Mouse (Mus musculus): ENCODE results near the gene Aebp2. TPM values are rescaled to one million over a fixed set of nuclear protein-coding genes. Genes with fewer than 3 reads are reported as not detected.
A peak's percentile ranks its signal among the peaks of the same experiment; 100 is the strongest.
"Not testable (repeated sequence)": the region's sequence is repeated elsewhere in the genome, so short reads cannot be mapped to it uniquely, and the experiment has no call there.

The Aebp2 gene
- total RNA-seq, 2 experiments from 2014 or later: 25.3 to 29.4 TPM

DNA sequence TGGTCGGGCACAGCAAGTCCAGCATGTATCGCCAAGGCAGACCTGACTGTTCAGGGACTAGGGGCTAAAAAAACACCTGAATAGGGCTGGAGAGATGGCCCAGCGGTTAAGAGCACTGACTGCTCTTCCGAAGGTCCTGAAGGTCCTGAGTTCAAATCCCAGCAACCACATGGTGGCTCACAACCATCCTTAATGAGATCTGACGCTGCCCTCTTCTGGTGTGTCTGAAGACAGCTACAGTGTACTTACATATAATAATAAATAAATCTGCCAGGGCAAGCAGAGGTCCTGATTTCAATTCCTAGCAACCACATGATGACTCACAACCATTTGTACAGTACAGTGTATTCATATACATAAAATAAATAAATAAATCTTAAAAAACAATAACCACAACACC is 17.3 kb upstream of the Aebp2 start:
- DNase-seq; intact Hi-C loops (cut with DNase I): not testable (repeated sequence)

DNA sequence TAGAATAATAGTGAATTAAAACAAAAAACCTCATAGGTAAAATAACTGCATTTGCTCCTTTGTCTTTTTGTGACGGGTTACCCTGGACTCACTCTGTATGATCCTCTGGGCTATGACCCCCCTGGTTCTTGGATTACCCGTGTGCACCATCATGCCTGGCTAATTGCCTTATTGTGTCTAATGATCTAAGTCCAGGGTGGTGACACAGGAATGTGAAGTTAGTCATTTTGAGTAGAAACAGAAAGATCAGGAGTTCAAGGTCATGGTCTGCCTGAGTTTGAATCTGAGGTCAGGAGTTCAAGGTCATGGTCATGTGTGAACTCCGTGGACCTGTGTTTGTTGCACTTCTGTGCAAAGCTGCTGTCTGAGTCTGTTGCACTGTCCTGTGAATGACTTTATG is 16.7 kb upstream of the Aebp2 start:
- DNase-seq: no peak
- intact Hi-C loops (cut with DNase I): no loop called here

DNA sequence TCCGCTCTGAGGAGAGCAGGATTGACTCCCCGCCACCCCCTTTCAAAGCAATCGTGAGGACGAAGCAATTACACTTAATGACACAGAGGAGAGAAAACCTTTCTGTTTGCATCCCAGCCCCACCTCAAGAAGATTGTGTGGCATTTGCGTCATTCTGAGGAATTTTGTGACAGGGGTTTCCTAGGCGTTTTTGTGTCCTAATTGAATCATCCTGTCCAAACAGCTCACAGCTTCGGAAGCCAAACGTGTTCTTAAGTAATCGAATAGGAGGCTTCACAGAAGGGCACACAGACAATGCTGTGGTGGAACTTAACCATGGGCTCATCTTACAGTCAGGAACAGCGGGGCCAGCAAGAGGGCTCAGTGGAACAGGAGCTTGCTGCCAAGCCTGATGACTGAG is 15.9 kb upstream of the Aebp2 start:
- intact Hi-C loops (cut with DNase I): no loop called here
- DNase-seq: no peak

DNA sequence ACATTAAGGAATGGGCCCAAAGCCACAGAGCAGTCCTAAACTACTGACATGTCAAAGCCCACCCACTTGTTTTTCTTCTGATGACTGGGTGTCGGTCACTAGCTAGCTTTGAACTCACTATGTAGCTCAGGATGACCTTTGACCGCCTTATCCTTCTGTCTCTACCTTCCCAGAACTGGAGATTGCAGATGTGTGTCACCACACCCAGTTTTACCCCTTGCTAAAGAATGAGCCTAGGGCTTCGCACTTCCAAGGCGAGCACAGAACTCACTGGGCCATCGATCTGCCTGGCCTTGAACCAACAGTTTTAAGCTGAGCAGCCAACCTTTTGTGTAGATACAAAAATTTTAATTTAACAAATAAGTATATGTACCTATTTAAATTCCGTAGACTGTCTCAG is 13.8 kb upstream of the Aebp2 start:
- DNase-seq: no peak

DNA sequence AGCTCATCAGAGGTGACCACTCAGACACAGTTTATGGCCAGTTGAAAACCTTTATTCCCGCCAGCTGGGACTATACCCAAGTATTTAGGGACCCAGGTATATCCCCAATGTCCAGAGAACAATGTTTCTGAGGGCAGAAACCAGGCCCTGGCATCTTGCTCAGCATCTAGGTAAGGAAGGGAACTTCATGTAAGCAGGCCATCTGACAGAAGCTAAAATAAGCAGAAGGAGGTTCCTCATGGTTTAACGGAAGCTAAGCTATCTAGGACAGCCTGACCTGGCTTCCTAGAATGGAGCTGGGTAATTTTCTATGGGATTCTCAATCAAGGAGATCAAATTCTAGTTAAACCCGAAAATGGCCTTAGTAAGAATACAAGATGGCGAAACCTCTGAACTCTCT is 12.9 kb upstream of the Aebp2 start:
- no peak for DNase-seq

More for the DNA sequence above, 13.8 kb upstream of the Aebp2 start:
- intact Hi-C loops (cut with DNase I): no loop called here

DNA sequence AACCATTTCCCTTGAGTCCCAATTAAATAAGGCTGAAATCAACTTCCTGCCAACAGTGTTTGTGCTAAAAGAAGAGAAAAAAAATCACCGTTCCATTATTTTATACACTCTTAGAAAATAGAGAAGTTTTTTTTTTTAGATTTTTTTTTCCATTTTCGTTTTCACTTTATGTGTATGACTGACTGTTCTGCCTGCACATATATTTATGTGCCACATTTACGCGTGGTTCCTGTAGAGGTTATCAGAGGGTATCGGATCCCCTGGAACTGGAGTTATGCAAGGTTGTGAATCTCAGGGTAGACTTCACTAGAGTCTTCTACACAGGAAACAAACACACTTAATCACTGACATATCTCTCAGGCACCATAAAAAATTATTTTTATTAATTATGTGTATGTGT is 12.3 kb upstream of the Aebp2 start:
- DNase-seq: no peak

More for the DNA sequence above, 12.9 kb upstream of the Aebp2 start:
- intact Hi-C loops (cut with DNase I): no loop called here

DNA sequence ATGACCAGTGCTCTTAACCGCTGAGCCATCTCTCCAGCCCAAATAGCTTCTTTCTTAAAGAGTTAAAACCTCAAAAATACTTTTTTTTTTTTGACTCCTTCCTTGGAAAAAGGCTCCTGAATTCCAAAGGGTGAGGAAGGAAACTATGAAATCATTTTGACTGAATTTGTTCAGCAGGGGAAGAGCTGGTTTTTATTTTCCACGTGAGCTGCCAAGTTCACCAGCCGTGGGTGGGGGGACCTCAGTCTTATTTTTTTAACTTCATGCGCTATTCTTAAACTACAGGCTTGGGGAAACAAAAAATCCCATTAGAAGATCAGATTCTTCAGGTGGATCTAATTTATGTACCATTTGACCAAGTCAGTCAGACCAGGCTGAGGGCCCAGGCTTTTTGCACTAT is 11.2 kb upstream of the Aebp2 start:
- no peak for DNase-seq
- intact Hi-C loops (cut with DNase I): no loop called here

More for the DNA sequence above, 12.3 kb upstream of the Aebp2 start:
- intact Hi-C loops (cut with DNase I): no loop called here

DNA sequence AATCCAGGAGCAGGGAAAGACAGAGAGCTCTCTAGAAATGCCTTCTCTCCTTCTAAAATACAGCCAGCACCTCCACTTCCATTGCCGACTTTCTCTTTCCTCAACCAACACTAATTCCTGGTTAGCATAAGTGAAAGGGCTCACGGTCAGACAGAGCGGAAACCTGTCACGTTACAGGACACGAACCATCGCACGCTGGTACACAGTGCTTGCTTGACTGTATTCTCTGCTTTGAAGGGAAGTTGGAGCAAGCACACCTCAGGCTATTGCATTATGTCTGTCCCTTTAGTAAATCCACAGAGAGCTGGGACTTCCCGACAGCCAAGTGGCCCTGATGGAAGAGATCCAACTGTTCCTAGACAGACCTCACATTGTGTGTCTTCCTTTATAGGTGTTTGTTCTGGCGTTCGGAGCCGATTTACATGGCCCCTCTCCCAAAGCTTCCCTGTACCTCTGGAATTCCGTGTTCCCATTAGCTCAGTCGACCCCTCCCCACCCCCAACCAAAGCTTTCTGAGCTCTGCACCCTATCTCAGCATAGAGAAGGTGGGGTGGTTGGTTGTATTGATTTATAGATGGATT is 10.5 kb upstream of the Aebp2 start:
- no peak for DNase-seq
- intact Hi-C loops (cut with DNase I): no loop called here

DNA sequence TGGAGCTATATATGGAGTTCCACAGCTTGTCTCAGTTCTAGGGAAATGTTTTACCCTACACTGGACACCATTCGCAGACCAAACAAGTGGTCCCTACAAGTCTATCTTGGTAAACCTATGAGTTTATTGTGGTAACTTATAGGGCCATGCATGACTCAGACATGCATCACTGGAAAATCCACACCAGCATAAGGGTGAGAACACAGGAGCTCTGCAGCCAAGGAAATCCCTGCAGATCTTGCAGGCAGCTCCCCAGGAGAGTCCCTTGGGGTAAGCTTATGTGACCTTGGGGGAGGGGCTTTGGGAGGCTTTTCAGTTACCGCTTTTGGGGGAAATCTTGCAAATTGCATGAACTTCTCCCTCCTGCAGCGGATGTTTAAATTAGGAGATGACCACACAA is 8.6 kb upstream of the Aebp2 start:
- intact Hi-C loops (cut with DNase I): no loop called here

DNA sequence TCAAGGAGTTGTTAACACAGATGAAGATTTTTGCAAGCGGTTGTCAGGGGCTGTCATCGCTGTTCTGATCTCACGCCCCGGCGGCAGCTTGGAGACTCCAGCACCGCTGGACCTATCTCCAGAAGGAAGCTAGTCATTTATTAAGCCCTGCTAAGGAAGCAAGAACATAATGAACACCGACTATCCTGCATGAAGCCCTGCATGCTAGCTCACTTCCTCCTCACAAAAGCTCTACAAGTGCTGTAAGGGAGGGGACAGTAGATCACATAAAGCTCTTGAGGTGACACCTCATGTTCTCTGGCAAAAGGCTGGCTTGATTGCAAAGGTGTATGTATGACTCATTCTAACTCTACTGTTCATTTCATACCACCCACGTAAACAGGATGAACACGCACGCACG is 7.8 kb upstream of the Aebp2 start:
- no peak for DNase-seq
- intact Hi-C loops (cut with DNase I): no loop called here

More for the DNA sequence above, 8.6 kb upstream of the Aebp2 start:
- no peak for DNase-seq

DNA sequence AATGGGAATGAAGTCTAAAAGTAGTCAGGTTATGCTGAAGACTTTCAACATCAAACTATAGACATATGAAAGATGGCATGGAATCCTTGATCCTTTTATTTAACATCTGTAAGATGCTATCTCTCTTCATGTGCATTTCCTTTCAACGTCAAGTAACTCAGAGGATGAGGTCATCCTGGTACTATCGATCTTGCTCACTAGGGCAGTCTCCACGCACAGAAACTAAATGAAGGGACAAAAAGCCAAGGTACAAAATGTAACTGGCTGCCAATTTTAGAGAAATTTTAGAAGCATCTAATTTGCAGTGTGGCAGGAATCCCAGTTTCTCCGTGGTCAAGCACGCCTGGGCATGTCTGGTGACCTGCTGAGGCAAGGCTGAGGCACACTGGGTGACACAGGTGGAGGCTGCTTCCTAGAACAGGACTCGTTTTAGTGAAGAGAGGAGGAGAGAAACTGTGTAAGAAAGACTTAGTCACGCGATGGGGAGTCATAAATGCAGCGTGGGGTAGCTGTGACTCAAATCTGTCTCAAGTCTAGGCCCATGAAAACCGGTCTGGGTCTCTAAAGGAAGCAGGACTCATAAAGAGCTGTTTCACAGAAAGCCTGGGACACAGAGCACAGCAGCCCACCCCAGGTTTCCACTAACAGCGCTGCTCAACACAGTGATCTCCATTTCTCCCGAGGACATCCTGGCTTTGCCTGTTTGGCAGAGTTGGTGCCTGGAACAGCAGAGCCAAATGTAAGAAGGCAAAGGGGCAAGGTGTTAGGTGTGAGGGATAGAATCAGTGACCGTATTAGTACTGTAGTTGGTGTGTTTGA is 1.7 kb upstream of the Aebp2 start:
- DNase-seq: no peak
- intact Hi-C loops (cut with DNase I): no loop called here

DNA sequence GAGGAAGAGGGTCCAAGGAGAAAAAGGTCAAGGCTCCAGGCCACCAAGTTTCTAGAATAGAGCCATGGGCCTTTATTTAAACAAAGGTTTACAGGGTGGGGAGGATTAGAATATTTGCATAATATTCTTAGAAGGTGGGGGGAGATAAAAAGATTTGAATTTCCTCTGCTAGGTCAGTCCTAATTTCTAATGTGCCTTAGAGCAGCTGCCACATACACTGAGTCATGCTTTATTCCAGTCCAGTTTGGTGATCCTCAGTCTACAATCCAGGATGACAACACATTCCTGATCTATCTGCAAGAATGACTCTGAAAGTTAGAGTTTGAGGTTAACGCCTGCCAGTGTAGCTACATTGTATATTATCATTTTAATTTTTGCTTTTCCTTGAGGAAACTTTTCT is 841 bp upstream of the Aebp2 start:
- intact Hi-C loops (cut with DNase I): no loop called here
- DNase-seq: no peak

DNA sequence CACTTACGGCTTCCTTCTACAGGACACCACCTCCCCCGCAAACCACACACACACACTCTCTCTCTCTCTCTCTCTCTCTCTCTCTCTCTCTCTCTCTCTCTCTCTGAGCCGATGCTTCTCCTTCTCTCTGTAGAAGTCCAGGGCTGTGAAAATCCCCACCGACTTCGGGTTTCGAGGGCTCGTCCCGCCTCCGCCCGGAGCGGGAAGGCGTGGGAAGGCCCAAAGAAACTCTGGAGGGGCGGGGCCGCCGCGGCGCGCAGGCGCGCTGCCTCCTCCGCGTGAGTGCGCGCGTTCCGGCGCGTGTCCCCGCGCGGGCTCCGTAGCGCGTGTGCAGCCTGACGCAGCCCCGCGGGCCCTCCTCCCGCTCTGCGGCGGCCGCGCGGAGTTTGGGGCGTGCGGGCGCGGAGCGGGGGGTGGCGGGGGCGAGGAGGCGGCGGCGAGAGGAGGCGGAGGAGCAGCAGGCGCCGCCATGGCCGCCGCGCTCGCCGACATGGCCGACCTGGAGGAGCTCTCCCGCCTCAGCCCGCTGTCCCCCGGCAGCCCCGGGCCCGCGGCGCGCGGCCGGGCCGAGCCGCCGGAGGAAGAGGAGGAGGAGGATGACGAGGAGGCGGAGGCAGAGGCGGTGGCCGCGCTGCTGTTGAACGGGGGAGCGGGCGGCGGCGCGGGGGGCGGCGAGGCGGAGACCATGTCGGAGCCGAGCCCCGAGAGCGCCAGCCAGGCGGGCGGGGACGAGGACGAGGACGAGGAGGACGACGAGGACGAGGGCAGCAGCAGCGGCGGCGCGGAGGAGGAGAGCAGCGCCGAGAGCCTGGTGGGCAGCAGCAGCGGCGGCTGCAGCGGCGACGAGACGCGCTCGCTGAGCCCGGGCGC is 998 bp downstream of the Aebp2 start:
- DNase-seq: peak; percentile 91 to 93
- intact Hi-C loops (cut with DNase I): no loop called here

DNA sequence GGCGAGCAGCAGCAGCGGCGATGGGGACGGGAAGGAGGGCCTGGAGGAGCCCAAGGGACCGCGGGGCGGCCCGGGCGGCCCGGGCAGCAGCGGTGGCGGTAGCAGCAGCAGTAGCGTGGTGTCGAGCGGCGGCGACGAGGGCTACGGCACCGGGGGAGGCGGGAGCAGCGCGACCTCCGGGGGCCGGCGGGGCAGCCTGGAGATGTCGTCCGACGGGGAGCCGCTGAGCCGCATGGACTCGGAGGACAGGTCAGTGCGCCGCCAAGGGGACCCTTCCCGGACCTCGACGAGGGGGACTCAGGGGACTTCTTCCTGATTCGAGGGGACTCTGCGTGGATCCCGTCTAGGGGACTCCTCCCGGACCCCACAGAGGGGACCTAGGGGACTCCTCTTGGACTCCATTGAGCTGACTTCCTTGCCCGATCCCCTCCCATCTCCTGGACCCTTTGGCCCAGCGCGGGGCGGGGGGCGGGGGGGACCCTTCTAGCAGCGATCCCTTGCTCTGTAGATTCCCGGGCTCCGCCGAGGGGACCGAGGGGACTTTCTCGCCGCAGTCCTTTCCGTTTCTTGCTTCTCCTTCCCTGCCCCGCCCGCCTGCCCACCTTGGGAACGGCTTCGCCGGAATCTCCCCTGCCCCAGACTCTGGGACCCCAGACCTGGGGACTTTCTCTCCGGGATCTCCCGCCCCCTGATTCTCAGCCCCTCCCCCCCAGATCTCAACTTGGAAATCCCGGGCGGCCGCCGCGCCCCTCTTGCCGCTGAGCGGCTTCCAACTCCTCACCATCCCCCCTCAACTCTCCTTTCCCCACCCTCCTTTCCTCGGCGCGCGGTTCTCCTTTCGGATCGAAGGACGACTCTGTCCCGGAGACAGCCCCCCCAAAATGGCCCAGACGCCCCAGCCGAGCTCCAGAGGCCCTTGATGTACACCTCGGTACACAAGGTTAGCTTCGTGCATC is 1.9 kb downstream of the Aebp2 start:
- intact Hi-C loops (cut with DNase I): no loop called here
- DNase-seq: peak in 1 of 2 experiments; percentile 17

DNA sequence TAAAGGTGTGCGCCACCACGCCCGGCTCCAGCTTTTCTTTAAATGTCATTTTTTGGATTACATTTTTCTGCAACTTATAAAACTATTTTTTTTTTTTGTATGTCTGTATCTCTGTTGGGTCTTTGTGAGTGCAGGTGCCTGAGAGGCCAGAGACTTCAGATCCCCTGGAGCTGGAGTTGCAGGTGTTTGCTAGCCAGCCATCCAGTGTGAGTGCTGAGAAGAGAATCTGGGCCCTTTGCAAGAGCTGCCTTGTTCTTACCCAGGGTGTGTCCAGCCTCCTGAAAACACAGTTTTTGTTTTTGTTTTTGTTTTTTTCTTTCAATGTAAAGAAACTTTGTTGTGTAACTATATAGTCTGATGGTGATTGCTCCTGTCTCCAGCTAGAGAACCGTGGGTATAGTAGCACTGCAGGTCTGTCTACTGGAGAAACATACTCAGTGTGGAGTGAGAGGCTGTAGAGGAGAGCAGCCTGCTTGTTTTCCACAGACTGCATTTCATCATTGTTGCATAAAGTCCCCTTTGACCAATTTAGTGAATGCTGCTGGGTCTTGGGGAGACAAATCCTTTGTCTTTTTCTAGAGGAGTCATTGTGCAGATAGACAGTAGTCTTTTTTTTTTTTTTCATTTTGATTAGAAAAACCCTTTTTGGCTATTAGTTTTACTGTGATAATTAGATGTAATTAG is 6.9 kb downstream of the Aebp2 start:
- no peak for DNase-seq
- intact Hi-C loops (cut with DNase I): no loop called here

DNA sequence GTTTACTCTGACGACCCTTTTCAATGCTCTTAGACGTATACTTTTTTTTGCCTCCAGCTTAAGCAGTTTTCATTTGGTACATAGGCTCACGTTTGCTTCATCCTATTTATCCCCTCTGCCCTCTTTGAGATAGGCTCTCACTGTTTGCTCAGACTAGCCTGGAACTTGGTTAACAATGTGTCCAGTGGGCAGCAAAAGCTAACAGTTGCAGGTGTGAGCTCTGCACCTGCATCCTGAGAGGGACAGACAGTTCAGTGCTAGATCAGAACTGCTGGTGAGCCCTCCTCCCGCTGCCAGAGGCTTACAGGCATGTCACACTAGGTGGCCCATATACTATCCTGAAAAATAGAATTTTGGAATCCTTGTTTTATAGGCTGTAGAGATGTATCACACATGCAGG is 7.8 kb downstream of the Aebp2 start:
- DNase-seq: no peak
- intact Hi-C loops (cut with DNase I): no loop called here

DNA sequence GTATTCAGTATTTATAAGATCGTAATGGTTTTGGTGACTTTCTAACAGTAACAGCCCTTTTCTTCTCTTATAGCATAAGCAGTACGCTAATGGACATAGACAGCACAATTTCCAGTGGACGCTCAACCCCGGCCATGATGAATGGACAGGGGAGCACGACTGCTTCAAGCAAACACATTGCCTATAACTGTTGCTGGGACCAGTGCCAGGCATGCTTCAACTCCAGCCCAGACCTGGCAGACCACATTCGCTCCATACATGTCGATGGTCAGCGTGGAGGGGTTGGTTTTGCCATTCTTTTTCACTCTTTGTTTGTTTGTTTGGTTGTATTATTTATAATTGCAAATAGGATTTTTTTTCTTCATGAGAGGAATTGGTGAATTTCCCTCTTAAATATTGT is 11.2 kb downstream of the Aebp2 start:
- intact Hi-C loops (cut with DNase I): no loop called here
- DNase-seq: no peak

DNA sequence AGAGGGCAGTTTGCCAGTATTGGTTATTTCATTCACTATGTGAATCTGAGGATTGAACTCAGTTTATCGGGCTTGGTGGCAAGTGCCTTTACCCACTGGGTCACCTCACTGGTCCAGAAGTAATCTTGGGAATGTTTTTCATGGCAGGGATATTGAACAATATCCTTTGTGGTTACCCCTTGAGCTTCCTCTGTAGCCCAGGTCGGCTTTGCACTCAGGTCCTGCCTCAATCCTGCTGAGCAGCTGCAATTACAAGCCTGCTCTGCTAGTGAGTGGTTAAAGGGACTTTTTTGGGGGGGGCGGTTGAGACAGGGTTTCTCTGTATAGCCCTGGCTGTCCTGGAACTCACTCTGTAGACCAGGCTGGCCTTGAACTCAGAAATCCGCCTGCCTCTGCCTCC is 13.8 kb downstream of the Aebp2 start:
- DNase-seq: no peak
- intact Hi-C loops (cut with DNase I): no loop called here

DNA sequence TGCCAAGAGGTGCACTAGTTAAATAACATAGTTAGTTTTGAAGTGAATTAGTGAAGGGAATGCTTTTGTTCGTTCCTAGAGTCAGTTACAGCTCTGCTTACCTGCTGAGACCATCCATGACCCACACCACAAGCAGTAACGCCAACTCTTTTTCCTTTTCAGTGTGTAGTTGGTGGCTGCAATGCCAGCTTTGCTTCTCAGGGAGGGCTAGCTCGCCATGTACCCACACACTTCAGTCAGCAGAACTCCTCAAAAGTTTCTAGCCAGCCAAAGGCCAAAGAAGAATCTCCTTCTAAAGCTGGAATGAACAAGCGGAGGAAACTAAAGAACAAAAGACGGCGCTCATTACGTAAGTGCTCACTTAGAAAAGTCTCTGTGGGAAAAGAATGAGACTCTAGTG is 19.5 kb downstream of the Aebp2 start:
- no peak for DNase-seq
- intact Hi-C loops (cut with DNase I): no loop called here

DNA sequence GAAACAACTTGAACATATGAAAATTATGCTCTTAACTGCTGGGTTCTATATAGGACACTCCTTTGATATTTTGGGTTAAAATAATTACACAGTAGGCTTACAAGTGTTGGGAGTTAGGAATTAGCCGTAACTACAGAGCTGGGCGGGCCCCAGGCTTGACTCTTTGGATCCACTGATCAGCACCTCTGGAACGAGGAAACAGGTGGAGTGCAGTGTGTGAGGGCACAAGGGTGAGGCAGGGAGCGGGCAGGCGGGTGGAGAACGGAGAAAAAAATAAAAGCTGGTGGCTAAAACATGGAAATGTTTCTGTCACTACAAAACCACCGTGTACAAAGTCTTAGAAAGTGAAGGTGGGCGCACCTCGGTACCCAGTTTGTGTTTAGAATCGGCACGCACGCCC is 20.2 kb downstream of the Aebp2 start:
- intact Hi-C loops (cut with DNase I): no loop called here
- DNase-seq: no peak

All from gastrocnemius, postnatal 36 days (tissue).